8 mouse cellular contexts compared by ENCODE assay signal in genomic region chr3:121539871-121540431, GRCm38 (mm10). TPM values are rescaled to one million over a fixed set of nuclear protein-coding genes. Genes with fewer than 3 reads are reported as not detected.
A peak's percentile ranks its signal among the peaks of the same experiment; 100 is the strongest.
DNase-seq lines count a peak whose midpoint lies in the region; ATAC-seq and TF ChIP-seq lines count a peak whose summit lies in the region.

No protein-coding gene starts in this region.

- DNase-seq in adrenal gland, postnatal 14 days: peak; percentile 6
- no peak for DNase-seq in adrenal gland, adult (ENCODE audit: inconsistent age in 2 of 2, low spot score in 1 of 2)
- DNase-seq in hindlimb bud, embryonic 11.5 days (ENCODE audit: extremely low spot score, low read depth, low spot score): peak; percentile 18
- DNase-seq in adrenal gland, adult 8-10 months: no peak
- DNase-seq in thymus, postnatal 4 days: no peak

- peak; percentile 47; the same call in 1 of the 2 replicates for TF ChIP-seq CTCF in cortical plate, adult 2 months (IDR thresholded peaks at IDR 0.05; ENCODE audit: extremely low read depth, insufficient read depth, low read length)

- H3K9me3 ChIP-seq in lung, embryonic 15.5 days: no peaks in the 10 kb centered on the region
- no peaks in the 10 kb centered on the region for H3K9me3 ChIP-seq in stomach, embryonic 16.5 days (replicated peaks; ENCODE audit: control insufficient read depth, low read length)

- peak; percentile 24; the same call in 1 of the 2 replicates for ATAC-seq in lung, embryonic 15.5 days (ENCODE audit: borderline replicate concordance, extremely low read depth, low FRiP score, low TSS enrichment)
- peak; percentile 75; the same call in 1 of the 2 replicates for ATAC-seq in stomach, embryonic 16.5 days (ENCODE audit: insufficient read depth, low FRiP score)

- no peak overlapping the region for H3K9ac ChIP-seq in lung, embryonic 15.5 days
- peak overlapping the region; percentile 49; the same call in 1 of the 2 replicates for H3K9ac ChIP-seq in stomach, embryonic 16.5 days (ENCODE audit: low read length)

- TF ChIP-seq POLR2A in cortical plate, adult 2 months (IDR thresholded peaks at IDR 0.05; ENCODE audit: extremely low read depth, insufficient read depth, low read length): no peak

- H3K27ac ChIP-seq in cortical plate, adult 2 months (ENCODE audit: insufficient read depth, low read length): no peak overlapping the region
- H3K27ac ChIP-seq in lung, embryonic 15.5 days: no peak overlapping the region
- H3K27ac ChIP-seq in stomach, embryonic 16.5 days (ENCODE audit: low read length): no peak overlapping the region

- 8% methylated on average over 8 of the region's 8 CpGs for whole genome bisulfite sequencing in lung, embryonic 15.5 days
- 7% methylated on average over 8 of the region's 8 CpGs for WGBS in stomach, embryonic 16.5 days

- H3K4me2 ChIP-seq in lung, embryonic 15.5 days: no peak overlapping the region
- H3K4me2 ChIP-seq in stomach, embryonic 16.5 days (ENCODE audit: low read depth, low read length): peak overlapping the region; percentile 23; the same call in 1 of the 2 replicates

- H3K4me3 ChIP-seq in cortical plate, adult 2 months (ENCODE audit: insufficient read depth, low read length): no peak overlapping the region
- H3K4me3 ChIP-seq in lung, embryonic 15.5 days: no peak overlapping the region
- H3K4me3 ChIP-seq in stomach, embryonic 16.5 days (replicated peaks; ENCODE audit: low read length): no peak overlapping the region

- no peaks in the 10 kb centered on the region for H3K27me3 ChIP-seq in lung, embryonic 15.5 days
- no peaks in the 10 kb centered on the region for H3K27me3 ChIP-seq in stomach, embryonic 16.5 days (ENCODE audit: control insufficient read depth, insufficient read depth, low read length)

- H3K36me3 ChIP-seq in lung, embryonic 15.5 days: no peaks in the 10 kb centered on the region
- H3K36me3 ChIP-seq in stomach, embryonic 16.5 days (ENCODE audit: control insufficient read depth, insufficient read depth, low read length): no peaks in the 10 kb centered on the region

- H3K4me1 ChIP-seq in cortical plate, adult 2 months (ENCODE audit: control insufficient read depth, insufficient read depth, low read length): no peaks in the 10 kb centered on the region
- H3K4me1 ChIP-seq in lung, embryonic 15.5 days: peaks cover 33% of the 10 kb centered on the region
- H3K4me1 ChIP-seq in stomach, embryonic 16.5 days (ENCODE audit: control insufficient read depth, insufficient read depth, low read length): peaks cover 9% of the 10 kb centered on the region; the same call in 1 of the 2 replicates

RNA-seq across cellular contexts. Expression of gene Slc44a3, which starts 7.7 kb away (rescaled TPM):
- 14.6 TPM in 2 replicates for total RNA-seq in adrenal gland, postnatal 14 days (2021)
- polyA plus RNA-seq in cortical plate, adult 2 months (2012; rRNA removed): 0.08 TPM in 1 of 2 replicates, not detected in the other
- polyA plus RNA-seq in lung, embryonic 15.5 days (2015; fragmentation: Nextera tagmentation; extraction: Ambion mirVana): 15.3 and 16.5 TPM in 2 replicates
- 41.5 and 49.4 TPM in 2 replicates for polyA plus RNA-seq in stomach, embryonic 16.5 days (2015; fragmentation: Nextera tagmentation; extraction: Ambion mirVana)
- total RNA-seq in adrenal gland, adult 8-10 months (2022): 10 to 100 TPM; 23.9 to 28.2 (median 25.3) TPM

Comparison
In these comparisons a context has a peak if more than half of its experiments do, and no peak if none do; other contexts are left out.
1. DNase-seq: peak in adrenal gland, postnatal 14 days (single experiment) and hindlimb bud, embryonic 11.5 days (single experiment); none in adrenal gland, adult (0 of 2), adrenal gland, adult 8-10 months (single experiment) and thymus, postnatal 4 days (single experiment).
2. RNA of gene Slc44a3, which starts 7.7 kb away (polyA plus RNA-seq): 41.5 to 49.4 TPM in stomach, embryonic 16.5 days and 15.3 to 16.5 TPM in lung, embryonic 15.5 days; 0.08 TPM in cortical plate, adult 2 months; every median in the first group is over 10 times any median in the second.